ENCODE assay signal across 34 mouse cellular contexts in the genomic region with DNA sequence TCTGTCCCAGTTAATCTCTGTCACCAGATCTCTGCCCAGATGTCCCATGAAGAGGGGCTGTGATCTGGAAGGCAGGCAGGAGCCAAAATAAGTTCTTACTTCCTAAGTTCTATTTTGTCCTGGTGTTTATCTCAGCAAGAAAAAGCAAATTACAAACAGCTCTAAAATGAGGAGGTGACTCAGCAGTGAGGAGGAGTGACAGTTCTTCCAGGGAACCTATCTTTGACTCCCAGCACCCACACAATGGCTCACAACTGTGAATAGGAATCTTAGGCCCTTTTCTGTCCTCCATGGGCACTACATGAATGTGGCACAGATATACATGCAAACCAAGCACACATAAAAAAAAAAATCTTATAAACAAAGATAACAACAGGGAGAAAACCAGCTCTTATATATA. TPM values are rescaled to one million over a fixed set of nuclear protein-coding genes. Genes with fewer than 3 reads are reported as not detected.
A peak's percentile ranks its signal among the peaks of the same experiment; 100 is the strongest.
DNase-seq lines count a peak whose midpoint lies in the region; ATAC-seq lines count a peak whose summit lies in the region.
"Had no signal": no experiment of that assay in that cellular context is flagged by ENCODE, and none has a peak within 500 bp of the region (broad histone marks: within the 10 kb centered on the region; RNA-seq: fewer than 3 reads in every experiment).

No protein-coding gene starts in this region.

- peak; percentile 22 to 47 for DNase-seq in frontal cortex, adult 2 months (ENCODE audit: extremely low spot score in 1 of 2, low spot score in 1 of 2)
- no peak for DNase-seq in frontal cortex, postnatal 10 days (ENCODE audit: low spot score in 2 of 2)
- DNase-seq in left cerebral cortex, adult 18-20 months (ENCODE audit: low spot score in 2 of 2), result peak; percentile 9 to 13
- no peak for DNase-seq in left cerebral cortex, postnatal 14 days (ENCODE audit: low spot score in 2 of 2)
- DNase-seq in right cerebral cortex, postnatal 36 days (ENCODE audit: low spot score in 2 of 2), result peak; percentile 2 to 32
- no peak for DNase-seq in right cerebral cortex, postnatal 25 days
- DNase-seq: adrenal gland, postnatal 10 days; adrenal gland, postnatal 36 days; B cell, adult 2 months; cerebellum, adult 11 months; cerebellum, adult 8-10 months; cerebellum, postnatal 10 days; cerebellum, postnatal 36 days; embryo, embryonic 11 days; gastrocnemius, postnatal 25 days; heart, adult 18-20 months; heart, postnatal 10 days; heart, postnatal 36 days had no signal

- intact Hi-C loops in left cerebral cortex, postnatal 14 days (cut with DNase I), result loop anchor here (10.0 kb wide), 1 partner anchor 291 kb away; no protein-coding TSS in a partner anchor

- no peak for ATAC-seq in inflammation-experienced regulatory T-cells, adult 6 months
- ATAC-seq: forebrain, embryonic 15.5 days; hindbrain, embryonic 16.5 days; Patski had no signal

RNA-seq across cellular contexts. Expression of gene Zfp101, which starts 8.7 kb away (rescaled TPM):
- polyA plus RNA-seq in frontal cortex, adult 2 months (2012; rRNA removed), result 9.1 and 9.2 TPM in 2 replicates
- total RNA-seq in left cerebral cortex, adult 18-20 months (2021), result 10 to 100 TPM; 14.1 to 19.2 TPM
- 1 to 10 TPM; 7.3 to 7.6 TPM for total RNA-seq in left cerebral cortex, postnatal 14 days (2021)
- polyA plus RNA-seq in inflammation-experienced regulatory T-cells, adult 6 months (2017; shearing (Covaris generic)), result 10 to 100 TPM; 11.3 to 14.5 (median 12.9) TPM

RNA-seq across cellular contexts. Expression of gene Zfp81, which starts 27.0 kb away (rescaled TPM):
- polyA plus RNA-seq in frontal cortex, adult 2 months (2012; rRNA removed), result 10.9 and 11.4 TPM in 2 replicates
- total RNA-seq in left cerebral cortex, adult 18-20 months (2021), result 10 to 100 TPM; 18.4 to 20.9 TPM
- 10 to 100 TPM; 16.1 to 18.7 TPM for total RNA-seq in left cerebral cortex, postnatal 14 days (2021)
- 10 to 100 TPM in 2 of 3 experiments, 1 to 10 TPM in 1; 8.2 to 15.8 (median 11.6) TPM for polyA plus RNA-seq in inflammation-experienced regulatory T-cells, adult 6 months (2017; shearing (Covaris generic))

RNA-seq across cellular contexts. Expression of gene Actl9, which starts 47.0 kb away (rescaled TPM):
- polyA plus RNA-seq in frontal cortex, adult 2 months (2012; rRNA removed), result 0.19 and 0.28 TPM in 2 replicates
- total RNA-seq in left cerebral cortex, adult 18-20 months (2021), result not detected
- not detected for total RNA-seq in left cerebral cortex, postnatal 14 days (2021)
- not detected for polyA plus RNA-seq in inflammation-experienced regulatory T-cells, adult 6 months (2017; shearing (Covaris generic))
- total RNA-seq: adrenal gland, adult 18-20 months; CH12.LX; gastrocnemius, adult 8-10 months; gastrocnemius, postnatal 25 days; heart, adult 18-20 months; heart, postnatal 10 days; heart, postnatal 36 days had no signal
- polyA plus RNA-seq: embryonic facial prominence, embryonic 10.5 days; embryonic facial prominence, embryonic 13.5 days; erythroblast, embryonic 14.5 days; forebrain, embryonic 12.5 days; forebrain, embryonic 15.5 days; G1E; heart, embryonic 12.5 days; heart, embryonic 15.5 days; hindbrain, embryonic 10.5 days; hindbrain, embryonic 13.5 days; hindbrain, embryonic 16.5 days; Patski had no signal

Comparison
In these comparisons a context has a peak if more than half of its experiments do, and no peak if none do; other contexts are left out.
1. DNase-seq: peak in frontal cortex, adult 2 months (2 of 2), left cerebral cortex, adult 18-20 months (2 of 2) and right cerebral cortex, postnatal 36 days (2 of 2); none in frontal cortex, postnatal 10 days (0 of 2), left cerebral cortex, postnatal 14 days (0 of 2) and right cerebral cortex, postnatal 25 days (single experiment).